Mouse (Mus musculus): ENCODE results near the gene Fpgt. TPM values are rescaled to one million over a fixed set of nuclear protein-coding genes. Genes with fewer than 3 reads are reported as not detected.

The Fpgt gene
- polyA plus RNA-seq (2012; rRNA removed): 8.6 and 15.8 TPM in 2 replicates

DNA sequence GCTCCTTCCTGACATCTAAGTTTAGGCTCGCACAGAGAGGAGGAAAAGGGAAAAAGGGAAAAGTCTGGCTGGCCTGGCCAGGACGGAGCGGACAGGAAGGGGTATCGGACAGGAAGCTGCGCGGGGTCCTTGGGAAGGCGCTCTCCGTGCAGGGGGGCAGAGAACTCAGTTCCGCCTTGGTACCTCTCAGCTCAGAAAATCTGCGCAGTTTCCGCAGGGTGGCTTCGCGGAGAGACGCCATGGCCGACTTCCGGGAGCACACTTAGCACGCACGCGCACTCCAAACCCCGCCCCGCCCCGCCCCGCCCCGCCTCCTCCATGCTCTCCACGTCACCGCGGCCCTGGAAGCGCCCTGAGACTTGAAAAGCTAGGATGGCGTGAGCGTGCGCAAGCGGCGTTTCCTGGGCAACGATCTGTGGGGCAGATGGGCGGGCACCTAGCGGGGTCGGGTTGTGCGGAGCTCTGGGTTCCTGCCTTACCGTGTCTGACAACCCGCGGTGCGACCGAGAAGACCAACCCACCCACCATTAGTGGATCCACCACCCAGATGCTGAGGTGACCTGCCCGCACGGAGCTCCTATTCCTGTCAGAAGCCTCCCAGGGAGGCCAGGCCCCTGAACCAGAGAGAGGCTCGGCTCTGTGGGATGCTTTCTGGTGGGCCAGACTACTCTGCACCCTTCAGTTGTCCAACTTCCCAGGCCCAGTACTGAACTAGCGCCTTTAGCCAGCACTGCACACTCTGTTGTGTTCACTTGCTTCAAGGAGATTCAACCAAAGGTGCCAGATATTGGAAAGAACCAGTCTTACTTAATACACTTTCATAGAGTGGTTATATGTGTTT is at the start of gene Fpgt, which contains the start of gene Lrriq3:
TSS of gene Fpgt (minus strand) at position 288 of the 841 bp plus-strand sequence.
TSS of gene Lrriq3 (plus strand) at position 319 of the 841 bp plus-strand sequence.

DNA sequence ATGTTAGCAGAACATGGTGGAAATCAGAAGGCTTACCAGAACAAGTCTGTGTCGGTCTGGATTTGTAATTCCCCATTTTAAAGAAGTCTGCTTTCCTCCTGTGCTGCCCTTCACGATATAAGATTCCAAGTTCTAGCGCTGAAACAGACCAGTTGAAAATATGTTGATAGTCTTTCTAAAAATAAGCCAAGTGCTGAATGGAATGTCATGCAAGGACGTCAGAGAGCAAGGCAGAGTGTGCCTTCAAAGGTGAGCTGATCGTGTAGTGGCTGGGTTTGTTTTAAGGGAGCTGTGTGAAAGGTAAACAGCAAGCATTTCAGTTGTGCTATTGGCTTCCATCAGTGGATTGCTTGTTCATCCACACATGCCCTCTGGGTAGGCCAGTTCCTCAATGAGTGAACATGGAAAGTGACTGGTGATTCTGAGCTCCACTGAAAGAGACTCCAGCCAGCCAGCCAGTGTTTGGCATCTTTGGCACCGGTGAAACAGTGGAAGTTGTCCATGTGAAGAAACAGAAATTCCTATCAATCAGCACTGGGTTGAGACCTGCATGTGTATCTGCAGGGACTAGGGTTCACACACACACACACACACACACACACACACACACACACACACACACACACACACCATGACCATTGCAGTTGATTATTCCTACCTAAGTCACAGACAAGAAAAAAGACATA is 37.8 kb downstream of the Fpgt start, which contains the start of gene Tnni3k:
TSS of gene Tnni3k (minus strand) at position 177 of the 686 bp plus-strand sequence.

Other genes with a start within 250 kb of the Fpgt start
- 0.36 and 0.68 TPM in 2 replicates for gene Tnni3k, start 38.0 kb downstream of the Fpgt start, polyA plus RNA-seq (2012; rRNA removed)
- gene Lrriq3, start within 50 bp of the Fpgt start, polyA plus RNA-seq (2012; rRNA removed): 0.43 and 0.67 TPM in 2 replicates

Measured in central nervous system, embryonic 11.5 days (tissue).